Mouse (Mus musculus): ENCODE measurements around the gene Zfp382.
"Not testable (repeated sequence)": the region's sequence is repeated elsewhere in the genome, so short reads cannot be mapped to it uniquely, and the experiment has no call there.

Zfp382 gene

GRCm38 (mm10) chr7:30121308-30122187 is at the start of gene Zfp382:
Zfp382 (plus strand) TSS chr7:30121942.
- DNase-seq (ENCODE audit: low read depth, low spot score): peak; percentile 80

- DNase-seq (ENCODE audit: low read depth, low spot score): peak; percentile 64
These were observed 49.4 kb upstream of the Zfp382 start, which contains the start of gene Zfp82 for GRCm38 (mm10) chr7:30072146-30073028. Zfp82 (minus strand) TSS chr7:30072900.

GRCm38 (mm10) chr7:30086524-30086923 is 35.2 kb upstream of the Zfp382 start:
- DNase-seq (ENCODE audit: low read depth, low spot score): no peak

GRCm38 (mm10) chr7:30089405-30089804 is 32.3 kb upstream of the Zfp382 start:
- DNase-seq (ENCODE audit: low read depth, low spot score): no peak

GRCm38 (mm10) chr7:30090092-30090969 is 31.4 kb upstream of the Zfp382 start, which contains the start of the genes Gm26920 and Zfp566:
Gm26920 (minus strand) TSS chr7:30090410.
Zfp566 (minus strand) TSS chr7:30090527.
- peak; percentile 95 for DNase-seq (ENCODE audit: low read depth, low spot score)

GRCm38 (mm10) chr7:30090970-30091585 is 30.7 kb upstream of the Zfp382 start:
- DNase-seq (ENCODE audit: low read depth, low spot score): peak; percentile 32

GRCm38 (mm10) chr7:30092666-30093065 is 29.1 kb upstream of the Zfp382 start:
- no peak for DNase-seq (ENCODE audit: low read depth, low spot score)

- DNase-seq (ENCODE audit: low read depth, low spot score): no peak
These were observed 27.8 kb upstream of the Zfp382 start for GRCm38 (mm10) chr7:30093918-30094415.

- peak; percentile 72 for DNase-seq (ENCODE audit: low read depth, low spot score)
These were observed 26.9 kb upstream of the Zfp382 start, which contains the start of gene Zfp260 for GRCm38 (mm10) chr7:30094646-30095429. Zfp260 (plus strand) TSS chr7:30094777.

GRCm38 (mm10) chr7:30095551-30096125 is 26.1 kb upstream of the Zfp382 start:
- DNase-seq (ENCODE audit: low read depth, low spot score): no peak

- DNase-seq (ENCODE audit: low read depth, low spot score): no peak
These were observed 22.4 kb upstream of the Zfp382 start for GRCm38 (mm10) chr7:30099297-30099696.

GRCm38 (mm10) chr7:30116076-30116475 is 5.7 kb upstream of the Zfp382 start:
- no peak for DNase-seq (ENCODE audit: low read depth, low spot score)

- not testable (repeated sequence) for DNase-seq (ENCODE audit: low read depth, low spot score)
These were observed 3.8 kb upstream of the Zfp382 start for GRCm38 (mm10) chr7:30117935-30118334.

- DNase-seq (ENCODE audit: low read depth, low spot score): no peak
These were observed 417 bp downstream of the Zfp382 start for GRCm38 (mm10) chr7:30122188-30122530.

- no peak for DNase-seq (ENCODE audit: low read depth, low spot score)
These were observed 8.2 kb downstream of the Zfp382 start for GRCm38 (mm10) chr7:30129900-30130299.

- no peak for DNase-seq (ENCODE audit: low read depth, low spot score)
These were observed 10.7 kb downstream of the Zfp382 start for GRCm38 (mm10) chr7:30132396-30132795.

- no peak for DNase-seq (ENCODE audit: low read depth, low spot score)
These were observed 15.1 kb downstream of the Zfp382 start for GRCm38 (mm10) chr7:30136826-30137225.

- DNase-seq (ENCODE audit: low read depth, low spot score): no peak
These were observed 21.4 kb downstream of the Zfp382 start for GRCm38 (mm10) chr7:30143170-30143554.

- peak; percentile 61 for DNase-seq (ENCODE audit: low read depth, low spot score)
These were observed 21.9 kb downstream of the Zfp382 start for GRCm38 (mm10) chr7:30143555-30144209.

Measured in retina, adult 2 months (tissue).